Mouse (Mus musculus) erythroblast, embryonic 14.5 days (primary cell): ENCODE results near the gene Fam32a. TPM values are rescaled to one million over a fixed set of nuclear protein-coding genes. Genes with fewer than 3 reads are reported as not detected.

Experiments used
- H3K27me3 ChIP-seq: 2 replicates; pipeline ENCODE4 v1.6.1; 2012; ENCODE audit warnings: inconsistent platforms; ENCODE audit not compliant: control insufficient read depth
- H3K36me3 ChIP-seq: 2 replicates; pipeline ENCODE4 v1.6.1; 2012; ENCODE audit warnings: mild to moderate bottlenecking, inconsistent platforms; ENCODE audit not compliant: control insufficient read depth
- H3K4me1 ChIP-seq: 2 replicates; pipeline ENCODE4 v1.6.1; 2012; ENCODE audit warnings: inconsistent platforms; ENCODE audit not compliant: control insufficient read depth
- H3K4me3 ChIP-seq: replicated peaks from 2 replicates; pipeline ENCODE3; 2012; ENCODE audit warnings: moderate library complexity, mild to moderate bottlenecking, inconsistent platforms
- H3K9me3 ChIP-seq: 2 replicates; pipeline ENCODE4 v1.6.1; 2012; ENCODE audit warnings: low read length, inconsistent platforms, mixed read lengths; ENCODE audit not compliant: control insufficient read depth
- GATA1 ChIP-seq: IDR thresholded peaks from 2 replicates; pipeline ENCODE4 v1.6.1; 2012; ENCODE audit warnings: low read length, inconsistent platforms, mixed read lengths
- TAL1 ChIP-seq: IDR thresholded peaks from 3 replicates; pipeline ENCODE4 v1.6.1; 2012; ENCODE audit warnings: low read length, inconsistent platforms, mixed read lengths
- polyA plus RNA-seq: library from polyadenylated mRNA; stranded (reverse); fragments of >175 nt; gene quantifications from 2 replicates; pipeline ENCODE4 v1.2.3, GENCODE M21; 2012

Fam32a gene
- polyA plus RNA-seq, 1 experiment: 8.4 TPM

GRCm38 (mm10) chr8:72270606-72271005 is 51.1 kb downstream of the Fam32a start:
- Histone ChIP-seq H3K4me3 (no peak overlapping the region), H3K4me1 (peaks cover 23% of the 10 kb centered on the region), H3K9me3 (peaks cover 2% of the 10 kb centered on the region; the same call in 1 of the 2 replicates), H3K36me3 (no peaks in the 10 kb centered on the region), H3K27me3 (peaks cover 10% of the 10 kb centered on the region)
- TF ChIP-seq GATA1: no peak
- TF ChIP-seq TAL1: no peak

- no peak for TF ChIP-seq GATA1
- no peak for TF ChIP-seq TAL1
- H3K4me1 ChIP-seq: peaks cover 23% of the 10 kb centered on the region
- no peak overlapping the region for H3K4me3 ChIP-seq
- peaks cover 2% of the 10 kb centered on the region; the same call in 1 of the 2 replicates for H3K9me3 ChIP-seq
- H3K27me3 ChIP-seq: peaks cover 10% of the 10 kb centered on the region
- no peaks in the 10 kb centered on the region for H3K36me3 ChIP-seq
Observed at GRCm38 (mm10) chr8:72271051-72271660, 51.6 kb downstream of the Fam32a start.

GRCm38 (mm10) chr8:72271691-72272090 is 52.2 kb downstream of the Fam32a start:
- H3K4me1 ChIP-seq: peaks cover 23% of the 10 kb centered on the region
- no peak overlapping the region for H3K4me3 ChIP-seq
- peaks cover 10% of the 10 kb centered on the region for H3K27me3 ChIP-seq
- H3K9me3 ChIP-seq: peaks cover 2% of the 10 kb centered on the region; the same call in 1 of the 2 replicates
- TF ChIP-seq GATA1: no peak
- TF ChIP-seq TAL1: no peak
- H3K36me3 ChIP-seq: no peaks in the 10 kb centered on the region

- TF ChIP-seq TAL1: no peak
Observed at GRCm38 (mm10) chr8:72272361-72272760, 52.8 kb downstream of the Fam32a start.

GRCm38 (mm10) chr8:72273111-72273770 is 53.7 kb downstream of the Fam32a start:
- TF ChIP-seq GATA1: no peak
- TF ChIP-seq TAL1: no peak
- H3K36me3 ChIP-seq: no peaks in the 10 kb centered on the region
- H3K4me3 ChIP-seq: no peak overlapping the region
- peaks cover 2% of the 10 kb centered on the region; the same call in 1 of the 2 replicates for H3K9me3 ChIP-seq
- peaks cover 29% of the 10 kb centered on the region for H3K4me1 ChIP-seq
- H3K27me3 ChIP-seq: peaks cover 6% of the 10 kb centered on the region

More at GRCm38 (mm10) chr8:72272361-72272760, 52.8 kb downstream of the Fam32a start:
- no peak overlapping the region for H3K4me3 ChIP-seq
- H3K27me3 ChIP-seq: peaks cover 10% of the 10 kb centered on the region
- H3K36me3 ChIP-seq: no peaks in the 10 kb centered on the region
- peaks cover 2% of the 10 kb centered on the region; the same call in 1 of the 2 replicates for H3K9me3 ChIP-seq
- peaks cover 29% of the 10 kb centered on the region for H3K4me1 ChIP-seq

- Histone ChIP-seq H3K27me3 (peaks cover under 1% of the 10 kb centered on the region), H3K36me3 (no peaks in the 10 kb centered on the region), H3K9me3 (peaks cover 2% of the 10 kb centered on the region; the same call in 1 of the 2 replicates), H3K4me1 (peaks cover 23% of the 10 kb centered on the region), H3K4me3 (no peak overlapping the region)
- no peak for TF ChIP-seq TAL1
- TF ChIP-seq GATA1: no peak
Observed at GRCm38 (mm10) chr8:72273807-72274206, 54.3 kb downstream of the Fam32a start.

Other genes with a start within 250 kb of the Fam32a start
- 0.16 and 0.19 TPM in 2 replicates for gene Cyp4f18, start 210.1 kb upstream of the Fam32a start, polyA plus RNA-seq
- not detected in 2 replicates for gene Olfr372, start 178.5 kb upstream of the Fam32a start, polyA plus RNA-seq
- not detected in 2 replicates for gene Olfr373, start 136.6 kb upstream of the Fam32a start, polyA plus RNA-seq
- not detected in 2 replicates for gene Olfr374, start 112.7 kb upstream of the Fam32a start, polyA plus RNA-seq
- 0.21 and 0.24 TPM in 2 replicates for gene Tpm4, start 84.8 kb upstream of the Fam32a start, polyA plus RNA-seq
- 5.4 and 6.2 TPM in 2 replicates for gene Rab8a, start 58.5 kb upstream of the Fam32a start, polyA plus RNA-seq
- gene Hsh2d, start 30.1 kb upstream of the Fam32a start, polyA plus RNA-seq: 0.04 and 0.05 TPM in 2 replicates
- not detected in 2 replicates for gene Cib3, start 6.9 kb upstream of the Fam32a start, polyA plus RNA-seq
- gene Gm11034, start 6.1 kb upstream of the Fam32a start, polyA plus RNA-seq: not detected in 2 replicates
- gene Ap1m1, start 20.3 kb downstream of the Fam32a start, polyA plus RNA-seq: 15.3 and 18.4 TPM in 2 replicates
- 5.6 and 6.0 TPM in 2 replicates for gene Gm10282, start 85.5 kb downstream of the Fam32a start, polyA plus RNA-seq
- 1.4 TPM in 2 replicates for gene Klf2, start 99.3 kb downstream of the Fam32a start, polyA plus RNA-seq
- 3.2 and 4.0 TPM in 2 replicates for gene Eps15l1, start 201.7 kb downstream of the Fam32a start, polyA plus RNA-seq
- not detected in 2 replicates for gene Calr3, start 224.1 kb downstream of the Fam32a start, polyA plus RNA-seq
- gene 1700030K09Rik, start 224.2 kb downstream of the Fam32a start, polyA plus RNA-seq: 0.05 and 0.08 TPM in 2 replicates